Mouse (Mus musculus) frontal cortex, postnatal 10 days (tissue): ENCODE measurements around the gene Sept6.
"Not testable (repeated sequence)": the region's sequence is repeated elsewhere in the genome, so short reads cannot be mapped to it uniquely, and the experiment has no call there.

Experiments used
- DNase-seq, 2 experiments: peaks; one replicate each; pipeline ENCODE4 v3.0.0; 2022; ENCODE audit warnings: low spot score in 2 of 2, mixed read lengths in 1 of 2

Gene Sept6

DNA sequence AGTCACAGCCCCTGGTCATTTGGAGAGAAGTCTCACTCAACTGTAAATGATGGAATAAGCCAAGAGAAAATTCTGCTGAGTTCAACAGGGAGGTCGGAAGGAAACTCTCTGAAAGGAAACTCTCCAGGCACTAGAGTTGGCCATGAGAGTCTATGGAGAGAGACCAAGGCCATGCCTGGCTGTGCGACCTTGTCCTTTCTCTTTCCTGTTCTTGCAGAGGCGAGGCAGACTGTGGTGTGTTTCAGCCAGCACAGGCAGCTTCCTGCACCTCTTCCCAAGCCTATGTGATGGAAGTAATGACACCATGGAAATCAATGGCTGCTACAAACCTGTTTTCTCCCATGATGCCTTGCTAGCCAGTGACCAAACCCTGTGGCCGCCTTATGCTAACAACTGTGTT, 20.4 kb downstream of the Sept6 start:
- no peak for DNase-seq

DNA sequence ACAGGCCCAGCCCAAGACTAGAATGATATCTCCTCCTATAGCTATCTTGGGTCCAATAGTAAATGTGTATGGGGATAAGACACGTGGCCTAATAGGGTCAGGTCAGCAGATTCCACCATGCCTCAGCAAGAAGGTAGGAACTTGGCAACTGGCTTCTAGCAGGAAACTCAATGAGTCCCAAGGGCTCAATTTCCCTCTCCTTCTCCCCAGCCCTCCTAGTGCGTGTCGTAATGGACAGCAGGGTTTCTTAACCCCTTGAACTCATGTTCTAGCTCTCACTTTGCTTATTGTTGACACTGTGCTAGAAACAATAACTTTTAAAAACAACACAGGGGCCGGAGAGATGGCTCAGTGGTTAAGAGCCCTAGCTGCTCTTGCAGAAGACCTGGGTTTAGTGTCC, 22.1 kb downstream of the Sept6 start:
- DNase-seq, result no peak

- no peak for DNase-seq
Measured at GRCm38 (mm10) chrX:36956674-36957073, 34.9 kb downstream of the Sept6 start.

GRCm38 (mm10) chrX:36941106-36941505, 50.5 kb downstream of the Sept6 start:
- DNase-seq, result no peak

DNA sequence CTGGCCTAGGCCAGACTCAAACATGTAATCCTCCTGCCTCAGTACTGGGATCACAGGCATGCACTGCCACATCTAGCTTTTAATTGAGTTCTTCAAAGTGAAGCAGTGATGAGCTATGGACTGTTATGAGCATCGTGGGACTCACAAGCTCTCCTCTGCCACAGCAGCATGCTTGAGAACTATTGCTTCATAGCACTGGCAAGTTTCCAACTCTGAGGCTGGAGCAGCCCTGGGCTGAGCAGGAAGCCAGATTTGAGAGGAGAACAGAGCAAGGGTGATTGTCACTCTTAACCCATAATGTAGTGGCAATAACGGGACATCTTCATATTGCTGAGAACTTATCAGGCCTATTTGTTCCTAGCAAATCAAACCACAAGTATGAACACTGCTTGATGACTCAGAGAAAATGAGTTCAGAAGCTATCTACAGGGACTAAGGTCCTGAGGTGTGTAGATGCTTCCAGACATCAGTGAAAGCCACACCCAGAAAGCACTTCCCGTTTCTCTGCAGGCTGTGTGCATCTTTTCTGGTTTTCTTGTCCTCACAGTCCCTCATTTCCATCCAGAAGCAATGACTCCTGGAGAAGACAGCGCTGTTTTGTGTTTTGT, 51.7 kb downstream of the Sept6 start:
- DNase-seq, result no peak

DNA sequence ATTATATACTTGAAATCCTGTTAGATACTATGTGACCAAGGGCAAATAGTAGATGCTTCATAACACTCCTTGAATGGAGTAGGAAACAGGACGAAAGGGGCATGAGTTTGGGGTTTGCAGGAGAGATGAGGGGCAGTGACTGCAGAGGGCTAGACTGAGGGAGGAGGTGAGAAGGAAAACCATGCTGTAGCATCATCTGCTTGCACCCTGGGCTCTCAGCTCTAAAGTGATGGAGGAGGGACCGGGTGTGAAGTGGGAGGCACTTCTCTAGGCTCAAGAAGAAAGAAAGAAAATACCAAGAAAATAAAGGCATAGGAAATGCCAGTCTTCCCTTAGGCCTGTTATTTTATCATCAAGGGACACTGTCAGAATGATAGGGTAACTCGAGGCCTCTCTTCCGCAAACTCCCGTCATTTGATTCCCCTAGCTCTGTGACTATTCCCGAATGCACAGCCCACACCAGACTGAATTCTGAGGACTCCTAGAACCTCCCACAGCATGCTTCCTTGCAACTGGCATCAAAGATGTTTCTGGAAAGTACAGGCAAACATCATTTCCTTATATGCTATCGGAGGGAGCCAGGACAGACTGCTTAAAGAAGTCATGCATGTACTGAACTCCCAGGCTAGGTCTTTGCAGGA, 56.1 kb downstream of the Sept6 start:
- DNase-seq, result no peak

DNA sequence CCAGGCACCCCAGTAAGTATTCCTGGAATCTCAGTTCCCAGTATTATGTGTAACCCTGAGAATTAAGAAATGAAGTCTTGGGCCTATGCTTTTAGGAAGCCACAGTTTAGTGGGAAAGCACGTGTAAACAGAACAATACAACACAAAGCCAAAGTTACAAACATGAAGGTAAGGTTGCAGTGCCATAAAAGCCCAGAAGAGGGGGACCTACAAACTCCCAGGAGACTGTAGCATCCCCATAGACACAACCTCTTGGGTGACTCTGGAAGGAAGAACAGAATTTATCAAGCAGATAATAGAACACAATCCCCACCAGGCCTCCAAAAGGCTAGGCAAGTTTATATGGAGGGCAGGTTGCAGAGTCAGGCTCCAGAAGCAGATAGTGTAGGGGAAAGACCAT, 61.0 kb downstream of the Sept6 start:
- DNase-seq, result no peak

DNA sequence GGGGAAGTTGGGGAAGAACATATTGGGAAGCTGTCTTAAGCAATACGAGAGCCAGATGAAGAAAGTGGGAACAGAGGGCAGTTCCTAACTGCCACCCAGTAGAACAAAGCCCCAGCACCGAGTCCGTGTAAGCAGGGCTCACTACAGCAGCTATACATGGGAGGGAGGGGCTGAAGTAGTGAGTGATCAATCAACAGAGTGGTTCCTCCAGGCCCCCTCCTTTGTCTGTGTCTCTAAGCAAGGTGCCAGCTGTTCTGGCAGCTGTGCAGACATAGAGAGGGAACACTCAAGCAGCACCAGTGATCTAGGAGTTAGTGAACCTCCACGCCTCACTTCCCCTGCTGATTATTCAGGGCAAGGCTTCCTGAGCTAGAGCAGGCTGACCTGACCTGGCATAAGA, 61.9 kb downstream of the Sept6 start:
- no peak for DNase-seq

DNA sequence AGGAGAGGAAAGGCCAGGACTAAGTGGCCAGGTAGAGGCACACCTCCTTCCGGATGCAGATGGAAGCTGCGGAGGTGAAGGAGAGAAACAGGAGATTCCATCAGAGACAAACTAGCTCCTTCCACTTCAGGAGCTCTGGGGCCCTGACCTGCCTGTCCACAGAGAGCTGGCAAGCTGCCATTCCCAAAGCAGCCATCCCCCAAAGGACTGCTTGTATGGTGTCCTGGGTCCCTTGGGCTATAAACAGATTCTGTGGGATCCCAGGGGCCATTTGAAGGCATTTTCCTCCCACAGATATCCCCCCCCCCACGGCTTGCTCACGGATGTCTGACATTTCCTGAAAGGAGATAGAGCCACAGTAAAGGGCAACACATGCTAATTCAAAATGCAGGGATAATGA, 62.8 kb downstream of the Sept6 start:
- DNase-seq, result no peak

DNA sequence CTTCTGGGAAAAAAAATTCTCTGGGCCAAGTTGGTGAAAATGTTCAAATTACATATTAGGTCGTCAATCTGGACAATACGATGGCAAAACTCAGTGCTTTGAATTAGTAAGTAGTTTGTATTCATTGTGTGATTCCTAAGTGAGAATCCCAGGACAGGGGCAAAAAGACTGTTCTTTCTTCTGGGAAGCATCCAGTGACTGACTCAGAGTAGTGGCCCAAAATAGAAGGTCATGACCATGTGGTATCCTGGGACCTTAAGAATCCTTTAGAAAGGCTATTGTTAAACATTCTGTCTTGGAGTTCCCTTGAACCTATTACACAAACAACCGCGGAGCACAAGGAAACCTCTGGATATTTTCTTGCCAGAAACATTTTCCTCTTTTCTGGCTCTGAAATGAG, 70.2 kb downstream of the Sept6 start:
- no peak for DNase-seq

DNA sequence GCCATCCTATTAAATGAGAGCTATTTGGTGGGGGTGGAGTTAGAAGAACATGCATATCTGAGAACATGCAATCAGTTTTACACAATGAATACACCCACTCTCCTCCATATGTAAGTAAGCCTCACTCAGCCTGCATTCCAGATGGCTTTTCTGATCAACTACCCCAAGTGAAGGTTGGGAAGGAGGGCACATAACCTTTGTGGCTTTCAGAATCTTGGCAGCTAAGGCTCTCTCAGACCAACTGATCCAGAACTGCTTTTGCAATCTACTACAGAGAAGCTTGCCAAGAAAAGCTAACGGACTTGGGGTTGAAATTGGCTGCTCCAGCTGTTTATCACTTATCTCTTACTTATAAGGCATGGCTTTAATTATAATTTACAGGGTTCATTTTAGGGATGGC, 73.8 kb downstream of the Sept6 start:
- no peak for DNase-seq

- DNase-seq, result no peak
Measured at GRCm38 (mm10) chrX:36911343-36911742, 80.3 kb downstream of the Sept6 start.

DNA sequence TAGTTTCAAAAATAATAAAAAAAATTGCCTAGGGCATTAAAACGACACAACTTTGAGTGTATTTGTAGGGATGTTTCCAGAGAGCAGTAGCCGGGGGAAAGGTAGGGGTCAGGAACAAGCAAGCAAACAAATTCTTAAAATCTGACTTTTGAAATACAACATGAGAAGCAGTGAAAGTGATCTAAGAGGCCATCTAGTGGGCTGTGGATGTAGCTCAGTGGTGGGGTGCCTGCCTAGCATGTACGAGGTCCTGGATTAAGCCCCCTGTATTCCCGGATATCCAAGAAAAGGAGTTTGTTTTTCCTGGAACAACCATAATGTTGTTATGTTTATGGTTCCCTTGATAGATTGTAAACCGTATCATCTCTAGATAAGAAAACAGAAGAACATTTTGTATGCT, 85.1 kb downstream of the Sept6 start:
- no peak for DNase-seq

DNA sequence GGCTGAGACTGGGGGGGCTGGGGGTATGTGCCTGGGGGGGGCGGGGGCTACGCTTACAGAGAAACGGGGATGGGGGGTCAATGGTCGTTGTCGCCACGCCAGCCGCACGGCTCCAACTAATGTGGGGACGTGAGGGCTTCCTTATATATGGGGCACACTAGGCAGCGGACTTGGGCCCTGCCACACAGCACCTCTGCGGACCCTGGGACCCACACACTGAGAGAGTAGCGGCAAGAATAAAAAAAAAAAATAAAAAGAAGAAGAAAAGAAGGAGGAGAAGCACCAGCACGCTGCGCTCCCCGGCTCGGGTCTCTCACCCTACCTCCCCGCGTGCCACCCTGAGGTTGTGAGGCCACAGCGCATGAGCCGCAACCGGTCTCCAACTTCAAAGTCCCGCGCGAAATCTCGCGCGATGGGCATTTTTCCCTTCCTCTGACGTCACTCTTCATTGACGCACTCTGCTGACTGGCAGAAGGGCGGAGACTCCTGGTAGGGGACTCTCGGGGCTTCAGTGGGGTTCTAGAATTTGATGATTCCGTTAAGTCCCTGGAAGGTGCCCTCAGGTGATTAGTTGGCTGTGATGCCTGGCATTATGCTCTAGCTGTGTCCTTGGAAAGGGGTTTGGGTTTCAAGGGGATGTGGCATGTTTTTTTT, 88.4 kb downstream of the Sept6 start:
- DNase-seq, result peak; percentile 88 to 91

GRCm38 (mm10) chrX:36902321-36903114, 89.1 kb downstream of the Sept6 start, which contains the start of gene Nkrf:
Gene Nkrf (minus strand): TSS chrX:36902899.
- peak; percentile 8 to 45 for DNase-seq

GRCm38 (mm10) chrX:36901655-36902054, 89.9 kb downstream of the Sept6 start:
- no peak for DNase-seq

DNA sequence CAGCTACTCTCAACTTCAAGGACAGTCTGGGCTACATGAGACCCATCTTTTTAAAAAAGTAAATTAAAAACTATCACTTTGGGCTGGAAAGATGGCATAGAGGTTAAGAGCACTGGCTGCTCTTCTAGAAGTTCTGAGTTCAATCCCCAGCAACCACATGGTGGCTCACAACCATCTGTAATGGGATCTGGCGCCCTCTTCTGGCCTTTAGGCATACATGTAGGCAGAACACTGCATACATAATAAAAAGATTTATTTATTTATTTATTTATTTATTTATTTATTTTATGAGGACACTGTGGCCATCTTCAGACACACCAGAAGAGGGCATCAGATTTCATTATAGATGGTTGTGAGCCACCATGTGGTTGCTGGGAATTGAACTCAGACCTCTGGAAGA, 92.7 kb downstream of the Sept6 start:
- DNase-seq, result not testable (repeated sequence)

DNA sequence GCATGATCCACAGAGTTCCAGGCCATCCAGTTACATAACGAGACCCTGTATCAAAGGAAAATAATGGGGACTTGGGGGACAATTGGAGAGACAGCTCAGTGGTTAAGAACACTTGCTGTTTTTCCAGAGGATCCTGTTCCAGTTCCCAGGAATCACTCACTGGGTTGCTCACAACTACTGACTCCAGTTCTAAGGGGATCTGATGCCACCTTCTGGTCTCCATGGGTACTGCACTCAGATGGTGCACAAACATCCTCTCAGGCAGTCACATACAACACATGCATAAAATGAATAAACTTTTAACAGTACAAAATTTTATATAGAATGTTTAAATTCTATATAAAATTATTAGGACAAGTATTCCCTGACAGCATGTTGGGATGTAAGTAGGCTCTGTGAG, 106.9 kb downstream of the Sept6 start:
- DNase-seq, result no peak

- no peak for DNase-seq
Measured at GRCm38 (mm10) chrX:36874704-36875128, 116.9 kb downstream of the Sept6 start.

- DNase-seq, result peak; percentile 64 to 77
Measured at GRCm38 (mm10) chrX:36874178-36874696, 117.4 kb downstream of the Sept6 start.

DNA sequence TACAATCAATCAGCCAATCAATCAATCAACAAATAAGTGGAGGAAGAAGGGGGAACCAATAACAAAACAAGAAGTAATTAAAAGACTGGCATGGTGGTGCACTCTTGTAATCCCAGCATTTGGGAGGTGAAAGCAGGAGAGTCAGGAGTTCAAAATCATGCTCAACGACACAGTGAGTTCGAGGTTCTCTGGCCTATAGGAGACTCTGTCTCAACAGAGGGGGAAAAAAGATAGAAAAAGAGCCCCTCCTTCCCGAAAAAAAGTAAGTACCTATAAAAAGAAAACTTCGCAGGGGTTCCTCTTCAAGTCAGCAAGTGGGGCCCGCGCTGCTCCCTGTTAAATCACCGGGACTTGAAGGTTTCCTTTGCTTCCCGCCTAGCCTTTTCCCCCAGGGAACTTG, 117.8 kb downstream of the Sept6 start, which contains the start of the genes Ube2a and C330007P06Rik:
TSS of gene Ube2a (plus strand) at position 136 of the 400 bp plus-strand sequence.
TSS of gene C330007P06Rik (minus strand) at position 347 of the 400 bp plus-strand sequence.
- DNase-seq, result no peak

GRCm38 (mm10) chrX:36870372-36870771, 121.2 kb downstream of the Sept6 start:
- no peak for DNase-seq
